Mouse (Mus musculus): ENCODE data around the gene Trim47. TPM values are rescaled to one million over a fixed set of nuclear protein-coding genes. Genes with fewer than 3 reads are reported as not detected.

Gene Trim47
- polyA plus RNA-seq, 1 experiment from 2014 or later = 3.0 TPM

- Histone ChIP-seq H3K9me3 (ENCODE audit: control insufficient read depth, low read length) (no peaks in the 10 kb centered on the region), H3K4me1 (replicated peaks; ENCODE audit: control insufficient read depth, insufficient read depth, low read length) (no peaks in the 10 kb centered on the region), H3K36me3 (ENCODE audit: control insufficient read depth, insufficient read depth, low read length) (no peaks in the 10 kb centered on the region), H3K27ac (ENCODE audit: low read depth, low read length) (no peak overlapping the region), H3K4me2 (replicated peaks; ENCODE audit: low read depth, low read length) (no peak overlapping the region), H3K27me3 (ENCODE audit: control insufficient read depth, insufficient read depth, low read length) (no peaks in the 10 kb centered on the region), H3K4me3 (ENCODE audit: low read depth, low read length) (no peak overlapping the region), H3K9ac (ENCODE audit: low read depth, low read length) (no peak overlapping the region)
- no peak for DNase-seq (ENCODE audit: low spot score)
- 66% methylated on average over 12 of the region's 12 CpGs for WGBS
- ATAC-seq (ENCODE audit: low FRiP score) = no peak
These were observed 9.8 kb downstream of the Trim47 start for GRCm38 (mm10) chr11:116117241-116117640.

- Histone ChIP-seq H3K9me3 (ENCODE audit: control insufficient read depth, low read length) (no peaks in the 10 kb centered on the region), H3K27me3 (ENCODE audit: control insufficient read depth, insufficient read depth, low read length) (peaks cover 47% of the 10 kb centered on the region), H3K4me3 (ENCODE audit: low read depth, low read length) (no peak overlapping the region), H3K4me1 (replicated peaks; ENCODE audit: control insufficient read depth, insufficient read depth, low read length) (peaks cover 1% of the 10 kb centered on the region; the same call in 1 of the 2 replicates), H3K9ac (ENCODE audit: low read depth, low read length) (no peak overlapping the region), H3K27ac (ENCODE audit: low read depth, low read length) (no peak overlapping the region), H3K36me3 (ENCODE audit: control insufficient read depth, insufficient read depth, low read length) (no peaks in the 10 kb centered on the region), H3K4me2 (replicated peaks; ENCODE audit: low read depth, low read length) (no peak overlapping the region)
- 85% methylated on average over 19 of the region's 19 CpGs for WGBS
- no peak for DNase-seq (ENCODE audit: low spot score)
- ATAC-seq (ENCODE audit: low FRiP score) = no peak
These were observed 15.3 kb downstream of the Trim47 start for GRCm38 (mm10) chr11:116111611-116112203.

- Histone ChIP-seq H3K4me1 (replicated peaks; ENCODE audit: control insufficient read depth, insufficient read depth, low read length) (peaks cover 8% of the 10 kb centered on the region), H3K4me2 (replicated peaks; ENCODE audit: low read depth, low read length) (no peak overlapping the region), H3K27ac (ENCODE audit: low read depth, low read length) (no peak overlapping the region), H3K36me3 (ENCODE audit: control insufficient read depth, insufficient read depth, low read length) (no peaks in the 10 kb centered on the region), H3K27me3 (ENCODE audit: control insufficient read depth, insufficient read depth, low read length) (peaks cover 52% of the 10 kb centered on the region), H3K9ac (ENCODE audit: low read depth, low read length) (no peak overlapping the region), H3K9me3 (ENCODE audit: control insufficient read depth, low read length) (no peaks in the 10 kb centered on the region), H3K4me3 (ENCODE audit: low read depth, low read length) (no peak overlapping the region)
- ATAC-seq (ENCODE audit: low FRiP score) (no peak), DNase-seq (ENCODE audit: low spot score) (no peak)
- 78% methylated on average over 4 of the region's 4 CpGs for WGBS
These were observed 15.9 kb downstream of the Trim47 start for GRCm38 (mm10) chr11:116111067-116111466.

- Histone ChIP-seq H3K36me3 (ENCODE audit: control insufficient read depth, insufficient read depth, low read length) (no peaks in the 10 kb centered on the region), H3K9ac (ENCODE audit: low read depth, low read length) (no peak overlapping the region), H3K4me3 (ENCODE audit: low read depth, low read length) (peak overlapping the region; percentile 21), H3K4me2 (replicated peaks; ENCODE audit: low read depth, low read length) (peak overlapping the region; percentile 25; the same call in 1 of the 2 replicates), H3K9me3 (ENCODE audit: control insufficient read depth, low read length) (no peaks in the 10 kb centered on the region), H3K4me1 (replicated peaks; ENCODE audit: control insufficient read depth, insufficient read depth, low read length) (peaks cover 8% of the 10 kb centered on the region), H3K27me3 (ENCODE audit: control insufficient read depth, insufficient read depth, low read length) (peaks cover 54% of the 10 kb centered on the region), H3K27ac (ENCODE audit: low read depth, low read length) (no peak overlapping the region)
- 38% methylated on average over 10 of the region's 10 CpGs for WGBS
- ATAC-seq (ENCODE audit: low FRiP score) = no peak
- no peak for DNase-seq (ENCODE audit: low spot score)
These were observed 16.5 kb downstream of the Trim47 start for GRCm38 (mm10) chr11:116110540-116110939.

GRCm38 (mm10) chr11:116110131-116110530, 16.9 kb downstream of the Trim47 start:
- peak overlapping the region; percentile 21 for H3K4me3 ChIP-seq (ENCODE audit: low read depth, low read length)
- peaks cover 54% of the 10 kb centered on the region for H3K27me3 ChIP-seq (ENCODE audit: control insufficient read depth, insufficient read depth, low read length)
- H3K36me3 ChIP-seq (ENCODE audit: control insufficient read depth, insufficient read depth, low read length) = no peaks in the 10 kb centered on the region
- ATAC-seq (ENCODE audit: low FRiP score) = no peak
- H3K9me3 ChIP-seq (ENCODE audit: control insufficient read depth, low read length) = no peaks in the 10 kb centered on the region
- WGBS = 4% methylated on average over 22 of the region's 35 CpGs
- no peak overlapping the region for H3K27ac ChIP-seq (ENCODE audit: low read depth, low read length)
- peaks cover 8% of the 10 kb centered on the region for H3K4me1 ChIP-seq (replicated peaks; ENCODE audit: control insufficient read depth, insufficient read depth, low read length)
- H3K4me2 ChIP-seq (replicated peaks; ENCODE audit: low read depth, low read length) = peak overlapping the region; percentile 25
- peak; percentile 34 for DNase-seq (ENCODE audit: low spot score)
- no peak overlapping the region for H3K9ac ChIP-seq (ENCODE audit: low read depth, low read length)

DNA sequence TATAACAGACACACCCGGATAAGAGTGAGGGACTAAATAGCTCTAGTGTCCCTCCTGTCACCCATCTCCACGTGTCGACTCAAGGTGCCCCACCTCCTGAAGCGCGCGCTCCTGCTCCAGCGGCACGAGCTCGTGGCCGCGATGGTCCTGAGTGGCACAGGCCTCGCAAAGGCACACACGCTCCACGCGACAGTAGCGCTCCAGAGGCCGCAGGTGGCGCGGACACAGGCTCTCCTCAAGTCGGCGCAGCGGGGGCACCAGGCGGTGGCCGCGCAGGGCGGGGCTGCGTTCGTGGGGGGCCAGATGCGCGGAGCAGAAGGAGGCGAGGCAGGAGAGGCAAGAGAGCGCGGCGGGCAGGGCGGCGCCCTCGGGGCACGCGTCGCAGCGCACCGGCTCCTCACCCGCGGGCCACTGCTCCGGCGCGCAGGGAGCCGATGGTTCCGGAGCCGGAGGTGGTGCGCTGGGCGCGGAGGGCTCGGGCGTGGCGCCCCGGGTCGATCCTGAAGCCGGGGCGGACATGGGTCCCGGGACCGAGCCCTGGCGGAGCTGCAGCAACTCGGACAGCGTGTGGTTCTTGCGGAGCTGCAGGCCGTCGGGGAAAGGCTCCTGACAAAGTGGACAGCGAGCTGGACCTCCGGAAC, 17.4 kb downstream of the Trim47 start:
- Histone ChIP-seq H3K9me3 (ENCODE audit: control insufficient read depth, low read length) (no peaks in the 10 kb centered on the region), H3K4me2 (replicated peaks; ENCODE audit: low read depth, low read length) (peak overlapping the region; percentile 25), H3K4me3 (ENCODE audit: low read depth, low read length) (peak overlapping the region; percentile 21), H3K27ac (ENCODE audit: low read depth, low read length) (no peak overlapping the region), H3K4me1 (replicated peaks; ENCODE audit: control insufficient read depth, insufficient read depth, low read length) (peaks cover 8% of the 10 kb centered on the region), H3K27me3 (ENCODE audit: control insufficient read depth, insufficient read depth, low read length) (peaks cover 54% of the 10 kb centered on the region), H3K9ac (ENCODE audit: low read depth, low read length) (no peak overlapping the region), H3K36me3 (ENCODE audit: control insufficient read depth, insufficient read depth, low read length) (no peaks in the 10 kb centered on the region)
- ATAC-seq (ENCODE audit: low FRiP score) = no peak
- 3% methylated on average over 66 of the region's 70 CpGs for WGBS
- DNase-seq (ENCODE audit: low spot score) = peak; percentile 55

DNA sequence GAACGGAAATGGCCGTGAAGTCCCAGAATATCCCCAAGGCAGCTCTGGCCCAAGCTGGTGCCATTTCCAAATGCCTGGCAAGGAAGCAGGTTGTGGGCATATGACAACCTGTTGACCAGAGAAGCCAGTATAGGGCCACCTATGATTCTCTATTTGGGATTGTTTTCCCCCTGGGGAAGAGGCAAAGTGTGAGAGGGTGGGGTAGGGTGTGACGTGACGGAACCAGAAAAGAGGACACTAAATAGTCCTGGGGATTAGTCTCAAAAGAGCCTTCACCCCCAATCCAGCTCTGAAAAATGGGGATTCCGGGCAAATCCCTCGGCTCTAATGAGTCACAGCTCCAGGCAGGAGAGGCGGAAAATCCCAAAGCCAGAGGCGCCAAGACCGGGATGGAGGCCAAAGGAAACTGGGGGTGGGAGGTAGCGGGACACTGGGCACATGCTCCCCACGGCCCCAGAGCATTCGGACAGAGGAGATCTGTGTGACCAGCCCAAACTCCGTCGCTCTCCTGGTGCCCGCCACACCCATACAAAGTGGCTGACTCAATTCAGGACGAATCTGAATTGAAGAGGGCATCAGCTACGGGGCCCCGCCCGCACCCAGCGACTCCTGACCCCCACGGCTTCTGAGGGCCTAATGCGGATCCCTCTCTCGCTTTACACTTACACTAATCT, 18.4 kb downstream of the Trim47 start:
- Histone ChIP-seq H3K9me3 (ENCODE audit: control insufficient read depth, low read length) (no peaks in the 10 kb centered on the region), H3K4me2 (replicated peaks; ENCODE audit: low read depth, low read length) (no peak overlapping the region), H3K9ac (ENCODE audit: low read depth, low read length) (no peak overlapping the region), H3K27me3 (ENCODE audit: control insufficient read depth, insufficient read depth, low read length) (peaks cover 54% of the 10 kb centered on the region), H3K4me3 (ENCODE audit: low read depth, low read length) (no peak overlapping the region), H3K36me3 (ENCODE audit: control insufficient read depth, insufficient read depth, low read length) (no peaks in the 10 kb centered on the region), H3K27ac (ENCODE audit: low read depth, low read length) (no peak overlapping the region), H3K4me1 (replicated peaks; ENCODE audit: control insufficient read depth, insufficient read depth, low read length) (peaks cover 10% of the 10 kb centered on the region)
- WGBS = 6% methylated on average over 23 of the region's 23 CpGs
- DNase-seq (ENCODE audit: low spot score) (peak; percentile 38), ATAC-seq (ENCODE audit: low FRiP score) (no peak)

- peaks cover 54% of the 10 kb centered on the region for H3K27me3 ChIP-seq (ENCODE audit: control insufficient read depth, insufficient read depth, low read length)
- H3K4me3 ChIP-seq (ENCODE audit: low read depth, low read length) = no peak overlapping the region
- no peaks in the 10 kb centered on the region for H3K36me3 ChIP-seq (ENCODE audit: control insufficient read depth, insufficient read depth, low read length)
- WGBS = 7% methylated on average over 19 of the region's 19 CpGs
- H3K27ac ChIP-seq (ENCODE audit: low read depth, low read length) = no peak overlapping the region
- no peak overlapping the region for H3K4me2 ChIP-seq (replicated peaks; ENCODE audit: low read depth, low read length)
- ATAC-seq (ENCODE audit: low FRiP score) (no peak), DNase-seq (ENCODE audit: low spot score) (peak; percentile 41)
- no peaks in the 10 kb centered on the region for H3K9me3 ChIP-seq (ENCODE audit: control insufficient read depth, low read length)
- H3K9ac ChIP-seq (ENCODE audit: low read depth, low read length) = no peak overlapping the region
- peaks cover 13% of the 10 kb centered on the region for H3K4me1 ChIP-seq (replicated peaks; ENCODE audit: control insufficient read depth, insufficient read depth, low read length)
These were observed 19.2 kb downstream of the Trim47 start for GRCm38 (mm10) chr11:116107777-116108285.
